Mouse (Mus musculus) right cerebral cortex, postnatal 14 days (tissue): ENCODE measurements around the gene Ccdc152.
"Not testable (repeated sequence)": the region's sequence is repeated elsewhere in the genome, so short reads cannot be mapped to it uniquely, and the experiment has no call there.

Experiments
- DNase-seq: peaks from one replicate; pipeline ENCODE4 v3.0.0; 2022

Gene Ccdc152

GRCm38 (mm10) chr15:3273191-3273590 is 30.1 kb downstream of the Ccdc152 start:
- DNase-seq: no peak

GRCm38 (mm10) chr15:3271216-3271615 is 32.1 kb downstream of the Ccdc152 start:
- no peak for DNase-seq

GRCm38 (mm10) chr15:3270646-3271077 is 32.7 kb downstream of the Ccdc152 start:
- peak; percentile 10 for DNase-seq

GRCm38 (mm10) chr15:3269996-3270645 is 33.2 kb downstream of the Ccdc152 start:
- no peak for DNase-seq

GRCm38 (mm10) chr15:3269496-3269895 is 33.8 kb downstream of the Ccdc152 start:
- DNase-seq: no peak

GRCm38 (mm10) chr15:3268247-3268646 is 35.1 kb downstream of the Ccdc152 start, which contains the start of gene Selenop:
Gene Selenop (plus strand): TSS chr15:3268547.
- DNase-seq: no peak

- DNase-seq: no peak
These were observed 38.5 kb downstream of the Ccdc152 start for GRCm38 (mm10) chr15:3264828-3265227.

- no peak for DNase-seq
These were observed 39.0 kb downstream of the Ccdc152 start for GRCm38 (mm10) chr15:3264293-3264692.

- DNase-seq: no peak
These were observed 40.4 kb downstream of the Ccdc152 start for GRCm38 (mm10) chr15:3262883-3263282.

- DNase-seq: no peak
These were observed 43.0 kb downstream of the Ccdc152 start for GRCm38 (mm10) chr15:3260309-3260708.

- DNase-seq: no peak
These were observed 44.3 kb downstream of the Ccdc152 start for GRCm38 (mm10) chr15:3259025-3259424.

- no peak for DNase-seq
These were observed 51.6 kb downstream of the Ccdc152 start for GRCm38 (mm10) chr15:3251718-3252067.

GRCm38 (mm10) chr15:3251031-3251717 is 52.2 kb downstream of the Ccdc152 start:
- no peak for DNase-seq

GRCm38 (mm10) chr15:3250620-3251019 is 52.7 kb downstream of the Ccdc152 start:
- DNase-seq: no peak

- not testable (repeated sequence) for DNase-seq
These were observed 58.3 kb downstream of the Ccdc152 start for GRCm38 (mm10) chr15:3245036-3245435.

- DNase-seq: no peak
These were observed 65.4 kb downstream of the Ccdc152 start for GRCm38 (mm10) chr15:3237963-3238362.

GRCm38 (mm10) chr15:3236338-3236737 is 67.0 kb downstream of the Ccdc152 start:
- no peak for DNase-seq

GRCm38 (mm10) chr15:3233837-3234551 is 69.3 kb downstream of the Ccdc152 start:
- DNase-seq: no peak

- DNase-seq: no peak
These were observed 71.0 kb downstream of the Ccdc152 start for GRCm38 (mm10) chr15:3232168-3232835.

GRCm38 (mm10) chr15:3231004-3231403 is 72.3 kb downstream of the Ccdc152 start:
- DNase-seq: no peak
